Mouse (Mus musculus) liver, postnatal 0 days (tissue): Measurements from ENCODE around the gene Hfe2.

Source experiments
- CTCF ChIP-seq: sonication (generic); IDR thresholded peaks from 2 replicates; pipeline ENCODE4 v1.5.1; 2016; ENCODE audit warnings: antibody characterized with exemption, low read depth
- EP300 ChIP-seq: IDR thresholded peaks from 2 replicates; pipeline ENCODE4 v1.6.1; 2016; ENCODE audit warnings: antibody characterized with exemption, low read depth, mild to moderate bottlenecking

- no peak for TF ChIP-seq CTCF
- TF ChIP-seq EP300 = no peak
These were observed 26.3 kb upstream of the Hfe2 start for GRCm38 (mm10) chr3:96498476-96499245.
